Mouse (Mus musculus) hindbrain, embryonic 11.5 days (tissue): ENCODE results near the gene Olfr870. TPM values are rescaled to one million over a fixed set of nuclear protein-coding genes. Genes with fewer than 3 reads are reported as not detected.

Experiments used
- polyA plus RNA-seq: library from polyadenylated mRNA; unstranded; fragments of >200 nt; fragmentation: Nextera tagmentation; extraction: Ambion mirVana; gene quantifications from 2 replicates; pipeline ENCODE4 v1.2.1, GENCODE M21; 2014

Olfr870 gene
- polyA plus RNA-seq, 1 experiment from 2014 or later: not detected

Other genes with a start within 250 kb of the Olfr870 start
- gene Olfr866, start 146.0 kb downstream of the Olfr870 start, polyA plus RNA-seq: not detected in 2 replicates
- gene Olfr867, start 116.5 kb downstream of the Olfr870 start, polyA plus RNA-seq: not detected in 2 replicates
- gene Olfr868, start 75.4 kb downstream of the Olfr870 start, polyA plus RNA-seq: not detected in 2 replicates
- gene Olfr869, start 45.0 kb downstream of the Olfr870 start, polyA plus RNA-seq: not detected in 2 replicates
- gene Olfr871, start 38.1 kb upstream of the Olfr870 start, polyA plus RNA-seq: not detected in 2 replicates
- gene Olfr872, start 63.1 kb upstream of the Olfr870 start, polyA plus RNA-seq: not detected in 2 replicates
- gene Olfr39, start 108.3 kb upstream of the Olfr870 start, polyA plus RNA-seq: not detected in 2 replicates
- not detected in 2 replicates for gene Olfr873, start 124.5 kb upstream of the Olfr870 start, polyA plus RNA-seq
- gene Olfr18, start 162.0 kb upstream of the Olfr870 start, polyA plus RNA-seq: not detected in 2 replicates
- 36.8 and 44.8 TPM in 2 replicates for gene Zfp560, start 211.1 kb upstream of the Olfr870 start, polyA plus RNA-seq